Mouse (Mus musculus) liver, embryonic 14.5 days (tissue): ENCODE measurements around the gene Git2. TPM values are rescaled to one million over a fixed set of nuclear protein-coding genes. Genes with fewer than 3 reads are reported as not detected.

ENCODE experiments used
- ATAC-seq: fragments of 200-750 bp; cut with Nextera tagmentation; 2 replicates; pipeline ENCODE4 v1.8.0; 2017; ENCODE audit warnings: moderate number of reproducible peaks, mild to moderate bottlenecking, moderate library complexity; ENCODE audit not compliant: insufficient read depth
- DNase-seq, 3 experiments: peaks; one replicate each; pipeline ENCODE4 v3.0.0-alpha.2; 2012 to 2013; ENCODE audit warnings: low read depth in 3 of 3, low spot score in 3 of 3
- H3K27ac ChIP-seq: fragments of 300-500 bp; sonication (generic); 2 replicates; pipeline ENCODE4 v1.5.1; 2014; ENCODE audit warnings: moderate library complexity, mild to moderate bottlenecking, control low read depth, inconsistent platforms
- H3K27me3 ChIP-seq: fragments of 300-500 bp; sonication (generic); 2 replicates; pipeline ENCODE4 v1.6.1; 2014; ENCODE audit warnings: mild to moderate bottlenecking, low read length, moderate library complexity; ENCODE audit not compliant: control insufficient read depth, insufficient read depth
- H3K36me3 ChIP-seq: fragments of 300-500 bp; sonication (generic); replicated peaks from 2 replicates; pipeline ENCODE4 v1.6.1; 2014; ENCODE audit warnings: low read depth; ENCODE audit not compliant: control insufficient read depth, insufficient read depth
- H3K4me1 ChIP-seq, 2 experiments: fragments of 200-500 bp in 1 of 2; fragments of 300-500 bp in 1 of 2; sonication (generic) in 1 of 2; replicated peaks; 2 replicates each; pipeline ENCODE4 v1.6.1; 2012 to 2014; ENCODE audit warnings: antibody characterized with exemption in 1 of 2, inconsistent platforms in 1 of 2, low read length in 1 of 2; ENCODE audit not compliant: control insufficient read depth in 2 of 2, insufficient read depth in 2 of 2
- H3K4me2 ChIP-seq: fragments of 300-500 bp; sonication (generic); 2 replicates; pipeline ENCODE4 v1.6.1; 2014; ENCODE audit warnings: low read depth, mild to moderate bottlenecking, control low read depth, moderate library complexity
- H3K4me3 ChIP-seq, 2 experiments: fragments of 200-500 bp in 1 of 2; fragments of 300-500 bp in 1 of 2; sonication (generic) in 1 of 2; 2 replicates each; pipeline ENCODE4 v1.5.1; 2012 to 2014; ENCODE audit warnings: low read depth in 2 of 2, low read length in 2 of 2, mild to moderate bottlenecking in 2 of 2, control low read depth in 1 of 2, inconsistent platforms in 1 of 2, moderate library complexity in 1 of 2; ENCODE audit not compliant: insufficient read depth in 1 of 2
- H3K9ac ChIP-seq: fragments of 300-500 bp; sonication (generic); replicated peaks from 2 replicates; pipeline ENCODE4 v1.6.1; 2014; ENCODE audit warnings: mild to moderate bottlenecking, control low read depth, moderate library complexity
- H3K9me3 ChIP-seq: fragments of 300-500 bp; sonication (generic); 2 replicates; pipeline ENCODE4 v1.6.1; 2016; ENCODE audit warnings: low read length, mixed read lengths; ENCODE audit not compliant: control insufficient read depth
- CTCF ChIP-seq: IDR thresholded peaks from 2 replicates; pipeline ENCODE4 v1.5.1; 2016; ENCODE audit warnings: antibody characterized with exemption, low read depth, control low read depth
- EP300 ChIP-seq: IDR thresholded peaks from 2 replicates; pipeline ENCODE4 v1.6.1; 2016; ENCODE audit warnings: antibody characterized with exemption, low read depth
- WGBS: fragments of 180-500 bp; shearing (Covaris S2); extraction: QIAGEN DNeasy Blood & Tissue Kit; methylation state at CpG from one replicate; pipeline ENCODE4 v1.1.7; 2014; ENCODE audit not compliant: insufficient replicate concordance; 5-methylcytosine and 5-hydroxymethylcytosine counted together
- polyA plus RNA-seq, 2 experiments: library from polyadenylated mRNA; depleted of rRNA in 1 of 2; stranded (reverse) in 1 of 2; unstranded in 1 of 2; fragments of >200 nt; fragmentation: Nextera tagmentation in 1 of 2; extraction: Ambion mirVana in 1 of 2; gene quantifications; 2 replicates each; pipeline versions ENCODE4 v1.2.1 to v1.2.3; 2012 to 2014

Gene Git2
- polyA plus RNA-seq, 2 experiments: 12.1 to 13.7 TPM

DNA sequence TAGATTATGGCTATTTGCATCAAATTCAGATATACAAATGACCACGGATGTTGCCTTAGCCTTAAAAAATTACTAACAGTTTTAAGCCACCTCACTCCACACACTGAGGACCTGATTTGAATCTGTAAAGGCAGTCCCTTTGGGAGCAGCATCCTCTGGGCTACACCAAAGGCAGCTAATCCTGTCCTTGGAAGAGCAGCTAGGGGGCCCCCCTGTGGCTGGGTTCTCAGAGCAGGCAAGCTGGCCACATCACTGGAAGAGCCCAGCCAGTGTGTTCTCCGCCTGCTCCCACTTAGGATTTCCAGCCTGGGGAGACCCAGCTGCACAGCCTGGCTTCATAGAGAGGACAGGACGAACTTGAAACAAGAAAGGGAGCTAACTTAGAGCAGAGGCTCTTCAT is 29.6 kb upstream of the Git2 start:
- no peak for ATAC-seq
- Histone ChIP-seq H3K9ac (no peak overlapping the region), H3K27me3 (no peaks in the 10 kb centered on the region), H3K36me3 (peaks cover 33% of the 10 kb centered on the region), H3K4me3 (no peak overlapping the region), H3K4me2 (no peak overlapping the region), H3K27ac (no peak overlapping the region), H3K9me3 (no peaks in the 10 kb centered on the region), H3K4me1 (peaks cover 30 to 45% of the 10 kb centered on the region in 2 experiments)
- DNase-seq: no peak
- TF ChIP-seq EP300 (no peak), CTCF (peak; percentile 61)
- 55% methylated on average over 3 of the region's 3 CpGs for WGBS

- Histone ChIP-seq H3K27me3 (no peaks in the 10 kb centered on the region), H3K27ac (no peak overlapping the region), H3K4me1 (peaks cover 26 to 39% of the 10 kb centered on the region in 2 experiments), H3K4me2 (no peak overlapping the region), H3K9ac (no peak overlapping the region), H3K9me3 (no peaks in the 10 kb centered on the region), H3K36me3 (peaks cover 34% of the 10 kb centered on the region), H3K4me3 (no peak overlapping the region)
- DNase-seq: no peak
- no peak for ATAC-seq
- WGBS: 91% methylated on average over 13 of the region's 13 CpGs
- no peak for TF ChIP-seq CTCF
- TF ChIP-seq EP300: no peak
Observed at GRCm38 (mm10) chr5:114804335-114804734, 29.0 kb upstream of the Git2 start.

GRCm38 (mm10) chr5:114803231-114803630 is 27.9 kb upstream of the Git2 start:
- TF ChIP-seq CTCF (no peak), EP300 (no peak)
- H3K9ac ChIP-seq: no peak overlapping the region

GRCm38 (mm10) chr5:114801841-114802240 is 26.5 kb upstream of the Git2 start:
- TF ChIP-seq EP300 (no peak), CTCF (no peak)
- H3K27me3 ChIP-seq: no peaks in the 10 kb centered on the region
- H3K4me1 ChIP-seq: peaks cover 13 to 17% of the 10 kb centered on the region in 2 experiments
- peaks cover 48% of the 10 kb centered on the region for H3K36me3 ChIP-seq
- ATAC-seq (no peak), DNase-seq (no peak)
- no peaks in the 10 kb centered on the region for H3K9me3 ChIP-seq
- no peak overlapping the region for H3K27ac ChIP-seq
- no peak overlapping the region for H3K4me3 ChIP-seq
- 88% methylated on average over 6 of the region's 6 CpGs for WGBS
- H3K4me2 ChIP-seq: no peak overlapping the region
- H3K9ac ChIP-seq: no peak overlapping the region

More at GRCm38 (mm10) chr5:114803231-114803630, 27.9 kb upstream of the Git2 start:
- Histone ChIP-seq H3K4me1 (peaks cover 26 to 31% of the 10 kb centered on the region in 2 experiments), H3K4me2 (no peak overlapping the region), H3K4me3 (no peak overlapping the region), H3K36me3 (peaks cover 36% of the 10 kb centered on the region), H3K27ac (no peak overlapping the region), H3K27me3 (no peaks in the 10 kb centered on the region), H3K9me3 (no peaks in the 10 kb centered on the region)
- ATAC-seq: no peak
- no peak for DNase-seq
- WGBS: 81% methylated on average over 13 of the region's 13 CpGs

- 14% methylated on average over 8 of the region's 8 CpGs for WGBS
- ATAC-seq: peak; percentile 78; the same call in 1 of the 2 replicates
- TF ChIP-seq CTCF: no peak
- no peak for TF ChIP-seq EP300
- no peak overlapping the region for H3K27ac ChIP-seq
- no peak overlapping the region for H3K4me3 ChIP-seq
- peak in 1 of 3 experiments; percentile 59 for DNase-seq
- H3K4me2 ChIP-seq: no peak overlapping the region
- peaks cover 48% of the 10 kb centered on the region for H3K36me3 ChIP-seq
- H3K9me3 ChIP-seq: no peaks in the 10 kb centered on the region
- peaks cover 6 to 12% of the 10 kb centered on the region in 2 experiments for H3K4me1 ChIP-seq
- no peaks in the 10 kb centered on the region for H3K27me3 ChIP-seq
- no peak overlapping the region for H3K9ac ChIP-seq
Observed at GRCm38 (mm10) chr5:114801049-114801448, 25.7 kb upstream of the Git2 start.
